Mouse (Mus musculus) lung, adult 18-20 months (tissue): Measurements from ENCODE around the gene Sox5.
A peak's percentile ranks its signal among the peaks of the same experiment; 100 is the strongest.

Experiments
- DNase-seq, 2 experiments: peaks; one replicate each; pipeline ENCODE4 v3.0.0; 2022; ENCODE audit warnings: mixed read lengths in 2 of 2

Gene Sox5

GRCm38 (mm10) chr6:144560211-144560610 lies 221.6 kb downstream of the Sox5 start:
- no peak for DNase-seq

GRCm38 (mm10) chr6:144553476-144553875 lies 228.3 kb downstream of the Sox5 start:
- DNase-seq: no peak

GRCm38 (mm10) chr6:144548991-144549390 lies 232.8 kb downstream of the Sox5 start:
- no peak for DNase-seq

GRCm38 (mm10) chr6:144547141-144547540 lies 234.6 kb downstream of the Sox5 start:
- DNase-seq: no peak

GRCm38 (mm10) chr6:144545549-144545948 lies 236.2 kb downstream of the Sox5 start:
- no peak for DNase-seq

- DNase-seq: no peak
Measured at GRCm38 (mm10) chr6:144541316-144541715, 240.5 kb downstream of the Sox5 start.

- no peak for DNase-seq
Measured at GRCm38 (mm10) chr6:144539439-144540192, 242.2 kb downstream of the Sox5 start.

GRCm38 (mm10) chr6:144523479-144523878 lies 258.3 kb downstream of the Sox5 start:
- DNase-seq: no peak

- no peak for DNase-seq
Measured at GRCm38 (mm10) chr6:144518811-144519210, 263.0 kb downstream of the Sox5 start.

- no peak for DNase-seq
Measured at GRCm38 (mm10) chr6:144515905-144516304, 265.9 kb downstream of the Sox5 start.

GRCm38 (mm10) chr6:144513761-144514160 lies 268.0 kb downstream of the Sox5 start:
- peak; percentile 6 to 7 for DNase-seq

- no peak for DNase-seq
Measured at GRCm38 (mm10) chr6:144511925-144512324, 269.9 kb downstream of the Sox5 start.

GRCm38 (mm10) chr6:144510147-144510546 lies 271.6 kb downstream of the Sox5 start:
- DNase-seq: no peak

- no peak for DNase-seq
Measured at GRCm38 (mm10) chr6:144504197-144504551, 277.6 kb downstream of the Sox5 start.

GRCm38 (mm10) chr6:144503399-144504196 lies 278.2 kb downstream of the Sox5 start:
- DNase-seq: no peak

- DNase-seq: no peak
Measured at GRCm38 (mm10) chr6:144501439-144501838, 280.3 kb downstream of the Sox5 start.

- no peak for DNase-seq
Measured at GRCm38 (mm10) chr6:144498177-144498576, 283.6 kb downstream of the Sox5 start.

- DNase-seq: peak; percentile 37 to 53
Measured at GRCm38 (mm10) chr6:144491761-144492415, 289.9 kb downstream of the Sox5 start.

- DNase-seq: no peak
Measured at GRCm38 (mm10) chr6:144490896-144491295, 290.9 kb downstream of the Sox5 start.

GRCm38 (mm10) chr6:144485578-144485977 lies 296.2 kb downstream of the Sox5 start:
- no peak for DNase-seq

- no peak for DNase-seq
Measured at GRCm38 (mm10) chr6:144483166-144483565, 298.6 kb downstream of the Sox5 start.

GRCm38 (mm10) chr6:144480648-144481528 lies 300.9 kb downstream of the Sox5 start:
- DNase-seq: no peak

- no peak for DNase-seq
Measured at GRCm38 (mm10) chr6:144479861-144480260, 301.9 kb downstream of the Sox5 start.
